In genomic region chr13:25361850-25362626, GRCm38 (mm10) we compare ENCODE assay signal across 13 mouse cellular contexts.
DNase-seq lines count a peak whose midpoint lies in the region; ATAC-seq and TF ChIP-seq lines count a peak whose summit lies in the region.
"Had no signal": no experiment of that assay in that cellular context is flagged by ENCODE, and none has a peak within 500 bp of the region (broad histone marks: within the 10 kb centered on the region; RNA-seq: fewer than 3 reads in every experiment).

No protein-coding gene starts in this region.

- intact Hi-C loops in heart, postnatal 14 days (cut with DNase I), result no loop called here

- peak; percentile 67 for DNase-seq in forebrain, embryonic 14.5 days (ENCODE audit: low spot score)
- peak; percentile 25 for DNase-seq in left cerebral cortex, adult 11 months (ENCODE audit: low spot score)
- no peak for DNase-seq in heart, postnatal 14 days
- DNase-seq in lung, postnatal 0 days (ENCODE audit: low spot score), result no peak
- DNase-seq in cerebellum, adult 9-11 months, result no peak
- no peak for DNase-seq in adrenal gland, postnatal 10 days
- DNase-seq: adrenal gland, adult 8-10 months; cerebellum, postnatal 36 days; heart, postnatal 36 days had no signal

- no peak for TF ChIP-seq EP300 in lung, postnatal 0 days (IDR thresholded peaks at IDR 0.05)

- 30% methylated on average over 7 of the region's 7 CpGs for WGBS in forebrain, embryonic 14.5 days
- 55% methylated on average over 7 of the region's 7 CpGs for WGBS in hindbrain, embryonic 12.5 days
- 46% methylated on average over 7 of the region's 7 CpGs for WGBS in neural tube, embryonic 15.5 days
- 54% methylated on average over 7 of the region's 7 CpGs for whole genome bisulfite sequencing in lung, postnatal 0 days

- H3K4me1 ChIP-seq in forebrain, embryonic 14.5 days (ENCODE audit: control insufficient read depth, insufficient read depth, low read length), result peaks cover 8% of the 10 kb centered on the region; the same call in 1 of the 2 replicates
- H3K4me1 ChIP-seq in hindbrain, embryonic 12.5 days, result 0 out of 2 replicates have a peak, but pooled peaks cover 5% of the 10 kb centered on the region
- no peaks in the 10 kb centered on the region for H3K4me1 ChIP-seq in neural tube, embryonic 15.5 days
- no peaks in the 10 kb centered on the region for H3K4me1 ChIP-seq in lung, postnatal 0 days (ENCODE audit: insufficient read depth, low read depth, low read length)
- H3K4me1 ChIP-seq: lung, embryonic 15.5 days had no signal

- H3K27me3 ChIP-seq in forebrain, embryonic 14.5 days (replicated peaks; ENCODE audit: control insufficient read depth, insufficient read depth, low read length), result no peaks in the 10 kb centered on the region
- H3K27me3 ChIP-seq in hindbrain, embryonic 12.5 days, result no peaks in the 10 kb centered on the region
- no peaks in the 10 kb centered on the region for H3K27me3 ChIP-seq in neural tube, embryonic 15.5 days (replicated peaks)
- no peaks in the 10 kb centered on the region for H3K27me3 ChIP-seq in lung, postnatal 0 days (replicated peaks; ENCODE audit: insufficient read depth, low read length)
- H3K27me3 ChIP-seq: lung, embryonic 15.5 days had no signal

- H3K36me3 ChIP-seq in forebrain, embryonic 14.5 days (ENCODE audit: control insufficient read depth, insufficient read depth, low read length), result no peaks in the 10 kb centered on the region
- no peaks in the 10 kb centered on the region for H3K36me3 ChIP-seq in hindbrain, embryonic 12.5 days
- no peaks in the 10 kb centered on the region for H3K36me3 ChIP-seq in neural tube, embryonic 15.5 days
- H3K36me3 ChIP-seq in lung, postnatal 0 days (ENCODE audit: insufficient read depth, low read length), result no peaks in the 10 kb centered on the region
- H3K36me3 ChIP-seq: G1E; lung, embryonic 15.5 days had no signal

- H3K9me3 ChIP-seq in forebrain, embryonic 14.5 days (replicated peaks; ENCODE audit: control insufficient read depth, low read length), result no peaks in the 10 kb centered on the region
- no peaks in the 10 kb centered on the region for H3K9me3 ChIP-seq in hindbrain, embryonic 12.5 days (replicated peaks)
- H3K9me3 ChIP-seq in neural tube, embryonic 15.5 days (replicated peaks), result no peaks in the 10 kb centered on the region
- no peaks in the 10 kb centered on the region for H3K9me3 ChIP-seq in lung, postnatal 0 days (ENCODE audit: low read length)
- H3K9me3 ChIP-seq: G1E; lung, embryonic 15.5 days had no signal

- peak; percentile 80 for ATAC-seq in forebrain, embryonic 14.5 days
- ATAC-seq in hindbrain, embryonic 12.5 days (ENCODE audit: low FRiP score), result peak; percentile 43; the same call in 1 of the 2 replicates
- no peak for ATAC-seq in neural tube, embryonic 15.5 days (ENCODE audit: low FRiP score)
- no peak for ATAC-seq in lung, postnatal 0 days

- no peak for TF ChIP-seq CTCF in lung, postnatal 0 days (IDR thresholded peaks at IDR 0.05)

- no peak overlapping the region for H3K9ac ChIP-seq in forebrain, embryonic 14.5 days (ENCODE audit: low read length)
- no peak overlapping the region for H3K9ac ChIP-seq in hindbrain, embryonic 12.5 days
- H3K9ac ChIP-seq in neural tube, embryonic 15.5 days (replicated peaks), result no peak overlapping the region
- H3K9ac ChIP-seq in lung, postnatal 0 days (replicated peaks; ENCODE audit: low read depth), result no peak overlapping the region
- H3K9ac ChIP-seq: lung, embryonic 15.5 days had no signal

- H3K4me2 ChIP-seq in forebrain, embryonic 14.5 days (ENCODE audit: low read length), result 0 out of 2 replicates have a peak overlapping the region, but pooled peaks have one; percentile 7
- H3K4me2 ChIP-seq in hindbrain, embryonic 12.5 days (replicated peaks), result no peak overlapping the region
- H3K4me2 ChIP-seq in neural tube, embryonic 15.5 days, result no peak overlapping the region; the same call in 1 of the 2 replicates
- no peak overlapping the region for H3K4me2 ChIP-seq in lung, postnatal 0 days (replicated peaks; ENCODE audit: low read depth, low read length)
- H3K4me2 ChIP-seq: lung, embryonic 15.5 days had no signal

- no peak overlapping the region for H3K4me3 ChIP-seq in forebrain, embryonic 14.5 days (ENCODE audit: low read depth, low read length)
- H3K4me3 ChIP-seq in hindbrain, embryonic 12.5 days, result no peak overlapping the region
- H3K4me3 ChIP-seq in neural tube, embryonic 15.5 days (replicated peaks), result no peak overlapping the region
- H3K4me3 ChIP-seq in lung, postnatal 0 days (ENCODE audit: low read depth, low read length), result no peak overlapping the region
- H3K4me3 ChIP-seq: lung, embryonic 15.5 days had no signal

- no peak overlapping the region for H3K27ac ChIP-seq in forebrain, embryonic 14.5 days (ENCODE audit: low read depth, low read length)
- H3K27ac ChIP-seq in hindbrain, embryonic 12.5 days, result no peak overlapping the region
- 0 out of 2 replicates have a peak overlapping the region, but pooled peaks have one; percentile 13 for H3K27ac ChIP-seq in neural tube, embryonic 15.5 days (replicated peaks)
- H3K27ac ChIP-seq in lung, postnatal 0 days (ENCODE audit: low read length), result no peak overlapping the region
- H3K27ac ChIP-seq: lung, embryonic 15.5 days had no signal

Comparison
In these comparisons a context has a peak if more than half of its experiments do, and no peak if none do; other contexts are left out.
1. ATAC-seq: peak in forebrain, embryonic 14.5 days (single experiment) and hindbrain, embryonic 12.5 days (single experiment); none in neural tube, embryonic 15.5 days (single experiment) and lung, postnatal 0 days (single experiment).
2. DNase-seq: peak in forebrain, embryonic 14.5 days (single experiment) and left cerebral cortex, adult 11 months (single experiment); none in heart, postnatal 14 days (0 of 2), lung, postnatal 0 days (single experiment), cerebellum, adult 9-11 months (single experiment) and adrenal gland, postnatal 10 days (single experiment).